Mouse (Mus musculus) layer of hippocampus, postnatal 10 days (tissue): ENCODE results near the gene Gabrr1. TPM values are rescaled to one million over a fixed set of nuclear protein-coding genes. Genes with fewer than 3 reads are reported as not detected.
"Not testable (repeated sequence)": the region's sequence is repeated elsewhere in the genome, so short reads cannot be mapped to it uniquely, and the experiment has no call there.

Experiments
- DNase-seq, 2 experiments: peaks; one replicate each; pipeline ENCODE4 v3.0.0; 2021; ENCODE audit warnings: low spot score in 2 of 2
- long read RNA-seq: library from polyadenylated mRNA; stranded (forward); transcript quantifications from one replicate; pipeline ENCODE4 v2.0.0, GENCODE M21; 2023
- total RNA-seq, 2 experiments: library from RNA; stranded (reverse); gene quantifications; 2 replicates each; pipeline ENCODE4 v1.2.3; 2021

Gene Gabrr1
- total RNA-seq, result under 1 TPM; 0.25 to 0.42 TPM
- long read RNA-seq, result 0 reads

- DNase-seq, result no peak
Measured at GRCm38 (mm10) chr4:33132221-33132620, at the start of gene Gabrr1. Gene Gabrr1 (plus strand): TSS chr4:33132521.

- DNase-seq, result no peak
Measured at GRCm38 (mm10) chr4:33099118-33099694, 33.1 kb upstream of the Gabrr1 start.

- no peak for DNase-seq
Measured at GRCm38 (mm10) chr4:33109720-33110458, 22.4 kb upstream of the Gabrr1 start.

- no peak for DNase-seq
Measured at GRCm38 (mm10) chr4:33110845-33111244, 21.5 kb upstream of the Gabrr1 start.

- no peak for DNase-seq
Measured at GRCm38 (mm10) chr4:33111358-33111757, 21.0 kb upstream of the Gabrr1 start.

GRCm38 (mm10) chr4:33112866-33113265 lies 19.5 kb upstream of the Gabrr1 start:
- DNase-seq, result not testable (repeated sequence)

GRCm38 (mm10) chr4:33119118-33119517 lies 13.2 kb upstream of the Gabrr1 start:
- DNase-seq, result peak; percentile 88 to 89

GRCm38 (mm10) chr4:33124493-33124892 lies 7.8 kb upstream of the Gabrr1 start:
- DNase-seq, result peak; percentile 55 to 57

GRCm38 (mm10) chr4:33125409-33126084 lies 6.8 kb upstream of the Gabrr1 start:
- peak in 1 of 2 experiments; percentile 22 for DNase-seq

GRCm38 (mm10) chr4:33146679-33147291 lies 14.5 kb downstream of the Gabrr1 start:
- DNase-seq, result no peak

GRCm38 (mm10) chr4:33147825-33148224 lies 15.5 kb downstream of the Gabrr1 start:
- peak; percentile 54 to 61 for DNase-seq

- DNase-seq, result no peak
Measured at GRCm38 (mm10) chr4:33149150-33149549, 16.8 kb downstream of the Gabrr1 start.

- no peak for DNase-seq
Measured at GRCm38 (mm10) chr4:33152087-33153038, 20.0 kb downstream of the Gabrr1 start.

- no peak for DNase-seq
Measured at GRCm38 (mm10) chr4:33183477-33183876, 51.2 kb downstream of the Gabrr1 start.

GRCm38 (mm10) chr4:33188164-33188563 lies 55.8 kb downstream of the Gabrr1 start:
- peak; percentile 32 to 46 for DNase-seq

GRCm38 (mm10) chr4:33188781-33189734 lies 56.7 kb downstream of the Gabrr1 start:
- DNase-seq, result peak; percentile 91 to 94

- no peak for DNase-seq
Measured at GRCm38 (mm10) chr4:33189735-33190036, 57.4 kb downstream of the Gabrr1 start, which contains the start of gene Pm20d2. Gene Pm20d2 (minus strand): TSS chr4:33189737.

GRCm38 (mm10) chr4:33198117-33198516 lies 65.8 kb downstream of the Gabrr1 start:
- DNase-seq, result no peak

GRCm38 (mm10) chr4:33204682-33205081 lies 72.4 kb downstream of the Gabrr1 start:
- DNase-seq, result peak; percentile 44 to 71
